Mouse (Mus musculus): Measurements from ENCODE around the gene Gtf2ird1. TPM values are rescaled to one million over a fixed set of nuclear protein-coding genes. Genes with fewer than 3 reads are reported as not detected.

The Gtf2ird1 gene
- polyA plus RNA-seq, 1 experiment = 62.0 TPM

DNA sequence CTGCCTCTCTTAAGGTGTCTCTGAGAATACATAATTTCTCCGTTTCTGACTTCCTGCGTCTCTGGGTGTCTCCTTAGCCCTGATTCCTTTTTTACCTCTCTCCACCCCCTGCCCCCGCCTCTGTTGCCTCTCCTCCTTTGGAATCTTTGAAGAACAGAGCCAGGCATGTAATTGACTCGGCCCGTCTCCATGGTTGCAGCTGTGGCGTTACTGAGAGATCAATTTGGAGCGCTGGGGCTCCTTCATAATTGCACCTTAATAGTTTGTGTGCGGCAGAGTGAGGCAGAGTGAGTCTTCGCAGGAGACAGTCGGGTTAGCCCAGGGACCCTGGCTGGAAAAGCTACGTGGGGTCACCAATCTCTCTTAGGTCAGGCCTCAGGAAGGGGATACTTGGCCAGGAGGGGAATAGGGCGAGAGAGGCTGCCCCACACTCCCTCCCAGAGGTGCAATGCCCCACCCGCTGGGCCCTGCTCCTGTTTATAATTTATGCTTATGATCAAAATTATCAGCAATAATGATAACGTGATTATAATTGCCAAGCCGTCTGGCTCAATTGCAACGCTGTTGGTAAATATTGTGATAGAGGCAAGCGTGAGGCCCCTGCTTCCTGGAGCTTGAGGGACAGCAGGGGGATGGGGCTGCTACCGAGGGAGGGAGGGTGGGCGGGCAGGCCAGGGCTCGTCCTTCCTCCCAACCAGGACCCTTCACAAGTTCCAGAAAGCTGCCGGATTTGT is 9.9 kb upstream of the Gtf2ird1 start:
- H3K36me3 ChIP-seq (ENCODE audit: control insufficient read depth, insufficient read depth) = no peaks in the 10 kb centered on the region
- TF ChIP-seq MAX (IDR thresholded peaks at IDR 0.05; ENCODE audit: low read depth) = no peak
- TF ChIP-seq MYOD1 (IDR thresholded peaks at IDR 0.05; ENCODE audit: control insufficient read depth in 1 of 3, insufficient read length in 2 of 3, low read depth in 2 of 3) = no peak
- TF ChIP-seq MYOG (IDR thresholded peaks at IDR 0.05; ENCODE audit: control insufficient read depth in 1 of 3, insufficient read depth in 1 of 3, insufficient read length in 2 of 3, low read depth in 2 of 3) = no peak
- no peak for TF ChIP-seq E2F4 (IDR thresholded peaks at IDR 0.05; ENCODE audit: insufficient read depth)
- no peak for TF ChIP-seq POLR2AphosphoS2 (IDR thresholded peaks at IDR 0.05; ENCODE audit: insufficient read length, low read depth)
- no peak overlapping the region for H3ac ChIP-seq (ENCODE audit: control insufficient read depth, insufficient read length)
- no peak overlapping the region for H3K4me2 ChIP-seq (ENCODE audit: low read depth)
- H3K27me3 ChIP-seq (ENCODE audit: control insufficient read depth, insufficient read depth, insufficient read length) = no peaks in the 10 kb centered on the region
- no peaks in the 10 kb centered on the region for H3K79me2 ChIP-seq (ENCODE audit: control insufficient read depth, insufficient read depth)
- H3K4me3 ChIP-seq = no peak overlapping the region

DNA sequence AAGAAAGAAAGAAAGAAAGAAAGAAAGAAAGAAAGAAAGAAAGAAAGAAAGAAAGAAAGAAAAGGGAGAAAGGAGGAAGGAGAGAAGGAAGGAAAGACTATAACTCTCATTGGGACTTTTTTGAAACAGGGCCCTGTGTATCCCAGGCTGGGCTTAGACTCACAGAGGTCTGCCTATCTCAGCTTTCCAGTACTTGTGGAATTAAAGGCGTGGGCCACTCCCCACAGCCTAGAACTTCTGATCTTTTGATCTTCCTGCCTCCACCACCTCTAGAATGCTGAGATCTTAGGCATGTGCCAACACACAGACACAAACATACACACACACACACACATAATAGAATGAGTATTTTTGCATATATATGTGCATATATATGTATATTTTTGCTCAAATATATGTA is 8.7 kb upstream of the Gtf2ird1 start:
- no peaks in the 10 kb centered on the region for H3K79me2 ChIP-seq (ENCODE audit: control insufficient read depth, insufficient read depth)
- no peaks in the 10 kb centered on the region for H3K27me3 ChIP-seq (ENCODE audit: control insufficient read depth, insufficient read depth, insufficient read length)
- TF ChIP-seq POLR2AphosphoS2 (IDR thresholded peaks at IDR 0.05; ENCODE audit: insufficient read length, low read depth) = no peak
- TF ChIP-seq TCF12 (IDR thresholded peaks at IDR 0.05; ENCODE audit: insufficient read depth, poor library complexity, severe bottlenecking) = no peak
- TF ChIP-seq TCF3 (IDR thresholded peaks at IDR 0.05; ENCODE audit: insufficient read length, low read depth) = no peak
- no peak for TF ChIP-seq MYOG (IDR thresholded peaks at IDR 0.05; ENCODE audit: control insufficient read depth in 1 of 3, insufficient read depth in 1 of 3, insufficient read length in 2 of 3, low read depth in 2 of 3)
- TF ChIP-seq USF1 (IDR thresholded peaks at IDR 0.05; ENCODE audit: low read depth) = no peak
- TF ChIP-seq SRF (IDR thresholded peaks at IDR 0.05; ENCODE audit: control insufficient read depth, insufficient read length, low read depth) = no peak
- no peak for TF ChIP-seq MYOD1 (IDR thresholded peaks at IDR 0.05; ENCODE audit: control insufficient read depth in 1 of 3, insufficient read length in 2 of 3, low read depth in 2 of 3)
- no peak for TF ChIP-seq POLR2A (IDR thresholded peaks at IDR 0.05; ENCODE audit: insufficient read length, low read depth)
- TF ChIP-seq CEBPB (IDR thresholded peaks at IDR 0.05; ENCODE audit: insufficient read depth, poor library complexity, severe bottlenecking) = no peak
- TF ChIP-seq E2F4 (IDR thresholded peaks at IDR 0.05; ENCODE audit: insufficient read depth) = no peak
- TF ChIP-seq REST (IDR thresholded peaks at IDR 0.05; ENCODE audit: insufficient read depth, insufficient read length) = no peak
- TF ChIP-seq MAX (IDR thresholded peaks at IDR 0.05; ENCODE audit: low read depth) = no peak
- H3K4me2 ChIP-seq (ENCODE audit: low read depth) = no peak overlapping the region
- no peaks in the 10 kb centered on the region for H3K36me3 ChIP-seq (ENCODE audit: control insufficient read depth, insufficient read depth)
- no peak overlapping the region for H3ac ChIP-seq (ENCODE audit: control insufficient read depth, insufficient read length)
- no peak overlapping the region for H3K4me3 ChIP-seq

DNA sequence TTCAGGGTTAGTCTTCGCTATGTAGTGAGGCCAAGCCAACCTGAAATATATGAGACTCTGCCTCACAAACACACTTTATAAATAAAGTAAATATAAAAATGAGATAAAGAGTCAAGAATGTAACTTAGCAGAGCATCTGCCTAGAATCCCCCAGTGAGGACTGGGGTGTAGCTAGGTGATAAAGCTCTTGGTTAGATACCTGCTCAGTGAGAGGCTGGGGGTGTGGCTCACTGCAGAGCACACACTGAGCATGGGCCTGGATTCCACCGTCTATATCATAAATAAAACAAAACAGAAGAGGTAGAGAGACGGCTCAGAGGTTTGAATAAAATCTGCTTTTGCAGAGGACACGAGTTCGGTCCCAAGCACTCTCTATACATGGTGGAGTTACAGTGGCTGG is 7.7 kb upstream of the Gtf2ird1 start:
- Histone ChIP-seq H3ac (ENCODE audit: control insufficient read depth, insufficient read length) (no peak overlapping the region), H3K27me3 (ENCODE audit: control insufficient read depth, insufficient read depth, insufficient read length) (no peaks in the 10 kb centered on the region), H3K4me3 (no peak overlapping the region), H3K79me2 (ENCODE audit: control insufficient read depth, insufficient read depth) (no peaks in the 10 kb centered on the region), H3K4me2 (ENCODE audit: low read depth) (no peak overlapping the region), H3K36me3 (ENCODE audit: control insufficient read depth, insufficient read depth) (no peaks in the 10 kb centered on the region)
- TF ChIP-seq REST (IDR thresholded peaks at IDR 0.05; ENCODE audit: insufficient read depth, insufficient read length) (no peak), SRF (IDR thresholded peaks at IDR 0.05; ENCODE audit: control insufficient read depth, insufficient read length, low read depth) (no peak), POLR2AphosphoS2 (IDR thresholded peaks at IDR 0.05; ENCODE audit: insufficient read length, low read depth) (no peak), TCF12 (IDR thresholded peaks at IDR 0.05; ENCODE audit: insufficient read depth, poor library complexity, severe bottlenecking) (no peak), MYOG (IDR thresholded peaks at IDR 0.05; ENCODE audit: control insufficient read depth in 1 of 3, insufficient read depth in 1 of 3, insufficient read length in 2 of 3, low read depth in 2 of 3) (no peak), E2F4 (IDR thresholded peaks at IDR 0.05; ENCODE audit: insufficient read depth) (no peak), TCF3 (IDR thresholded peaks at IDR 0.05; ENCODE audit: insufficient read length, low read depth) (no peak), USF1 (IDR thresholded peaks at IDR 0.05; ENCODE audit: low read depth) (no peak), POLR2A (IDR thresholded peaks at IDR 0.05; ENCODE audit: insufficient read length, low read depth) (no peak), MYOD1 (IDR thresholded peaks at IDR 0.05; ENCODE audit: control insufficient read depth in 1 of 3, insufficient read length in 2 of 3, low read depth in 2 of 3) (no peak), CEBPB (IDR thresholded peaks at IDR 0.05; ENCODE audit: insufficient read depth, poor library complexity, severe bottlenecking) (no peak), MAX (IDR thresholded peaks at IDR 0.05; ENCODE audit: low read depth) (no peak)

DNA sequence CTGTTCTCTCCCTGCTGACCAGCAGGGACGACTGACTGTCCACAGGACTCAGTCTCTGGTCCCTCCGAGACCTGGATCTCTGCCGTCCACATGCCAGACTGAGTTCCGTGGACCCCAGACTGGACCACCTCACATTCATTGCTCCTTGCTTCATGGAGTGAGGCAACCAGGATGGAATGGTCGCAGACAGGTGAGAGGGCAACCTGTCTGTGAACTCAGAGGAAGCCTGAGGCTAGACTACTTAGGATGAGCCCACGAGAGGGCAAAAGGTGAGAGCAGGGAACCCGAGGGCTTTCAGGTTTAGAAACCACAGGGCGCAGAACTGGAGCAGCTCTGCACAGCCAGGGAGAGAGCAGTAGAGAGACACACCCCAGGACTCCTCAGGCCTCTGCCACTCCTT is 6.2 kb upstream of the Gtf2ird1 start:
- no peaks in the 10 kb centered on the region for H3K79me2 ChIP-seq (ENCODE audit: control insufficient read depth, insufficient read depth)

More for the DNA sequence above, 6.2 kb upstream of the Gtf2ird1 start:
- Histone ChIP-seq H3K36me3 (ENCODE audit: control insufficient read depth, insufficient read depth) (no peaks in the 10 kb centered on the region), H3K27me3 (ENCODE audit: control insufficient read depth, insufficient read depth, insufficient read length) (no peaks in the 10 kb centered on the region), H3ac (ENCODE audit: control insufficient read depth, insufficient read length) (no peak overlapping the region), H3K4me2 (ENCODE audit: low read depth) (no peak overlapping the region), H3K4me3 (no peak overlapping the region)
- TF ChIP-seq TCF12 (IDR thresholded peaks at IDR 0.05; ENCODE audit: insufficient read depth, poor library complexity, severe bottlenecking) (no peak), CEBPB (IDR thresholded peaks at IDR 0.05; ENCODE audit: insufficient read depth, poor library complexity, severe bottlenecking) (no peak), MYOG (IDR thresholded peaks at IDR 0.05; ENCODE audit: control insufficient read depth in 1 of 3, insufficient read depth in 1 of 3, insufficient read length in 2 of 3, low read depth in 2 of 3) (no peak), POLR2AphosphoS2 (IDR thresholded peaks at IDR 0.05; ENCODE audit: insufficient read length, low read depth) (no peak), MAX (IDR thresholded peaks at IDR 0.05; ENCODE audit: low read depth) (no peak), MYOD1 (IDR thresholded peaks at IDR 0.05; ENCODE audit: control insufficient read depth in 1 of 3, insufficient read length in 2 of 3, low read depth in 2 of 3) (no peak), REST (IDR thresholded peaks at IDR 0.05; ENCODE audit: insufficient read depth, insufficient read length) (no peak)

All from myocyte (in vitro differentiated cells).